In genomic region chr2:31259367-31259920, GRCm38 (mm10) we compare ENCODE assay signal across 8 mouse cellular contexts. TPM values are rescaled to one million over a fixed set of nuclear protein-coding genes. Genes with fewer than 3 reads are reported as not detected.
A peak's percentile ranks its signal among the peaks of the same experiment; 100 is the strongest.
DNase-seq lines count a peak whose midpoint lies in the region; ATAC-seq and TF ChIP-seq lines count a peak whose summit lies in the region.

No protein-coding gene starts in this region.

- no peak for TF ChIP-seq CTCF in bone marrow macrophage, adult 2 months (IDR thresholded peaks at IDR 0.05; ENCODE audit: low read depth, low read length)

- H3K4me2 ChIP-seq in kidney, embryonic 14.5 days (replicated peaks; ENCODE audit: low read depth, low read length) = peak overlapping the region; percentile 54
- peak overlapping the region; percentile 51 for H3K4me2 ChIP-seq in hindbrain, embryonic 11.5 days (replicated peaks; ENCODE audit: low read depth, low read length)
- peak overlapping the region; percentile 67 for H3K4me2 ChIP-seq in midbrain, embryonic 11.5 days

- H3K36me3 ChIP-seq in kidney, embryonic 14.5 days (ENCODE audit: control insufficient read depth, insufficient read depth, low read length) = no peaks in the 10 kb centered on the region
- no peaks in the 10 kb centered on the region for H3K36me3 ChIP-seq in hindbrain, embryonic 11.5 days (ENCODE audit: control insufficient read depth, insufficient read depth, low read length)
- H3K36me3 ChIP-seq in midbrain, embryonic 11.5 days (ENCODE audit: control insufficient read depth, insufficient read depth, low read length) = no peaks in the 10 kb centered on the region

- peak overlapping the region; percentile 13; the same call in 1 of the 2 replicates for H3K27ac ChIP-seq in kidney, embryonic 14.5 days (ENCODE audit: low read depth, low read length)
- H3K27ac ChIP-seq in bone marrow macrophage, adult 2 months (ENCODE audit: insufficient read depth, low read depth, low read length) = no peak overlapping the region
- H3K27ac ChIP-seq in hindbrain, embryonic 11.5 days (ENCODE audit: low read depth, low read length) = no peak overlapping the region
- H3K27ac ChIP-seq in midbrain, embryonic 11.5 days (ENCODE audit: low read depth, low read length) = no peak overlapping the region

- H3K4me1 ChIP-seq in kidney, embryonic 14.5 days (ENCODE audit: control insufficient read depth, insufficient read depth, low read length) = peaks cover 54% of the 10 kb centered on the region
- peaks cover 14% of the 10 kb centered on the region for H3K4me1 ChIP-seq in bone marrow macrophage, adult 2 months (ENCODE audit: control insufficient read depth, insufficient read depth, low read length)
- H3K4me1 ChIP-seq in hindbrain, embryonic 11.5 days (replicated peaks; ENCODE audit: control insufficient read depth, insufficient read depth, low read length) = peaks cover 28% of the 10 kb centered on the region
- H3K4me1 ChIP-seq in midbrain, embryonic 11.5 days (ENCODE audit: control insufficient read depth, insufficient read depth, low read length) = peaks cover 33% of the 10 kb centered on the region

- 30% methylated on average over 9 of the region's 9 CpGs for WGBS in kidney, embryonic 14.5 days
- 16% methylated on average over 9 of the region's 9 CpGs for WGBS in hindbrain, embryonic 11.5 days
- WGBS in midbrain, embryonic 11.5 days = 21% methylated on average over 9 of the region's 9 CpGs

- intact Hi-C loops in gastrocnemius, postnatal 14 days (cut with DNase I; ENCODE audit: low total_unique reads) = no loop called here

- H3K9me3 ChIP-seq in kidney, embryonic 14.5 days (ENCODE audit: control insufficient read depth, low read length) = no peaks in the 10 kb centered on the region
- H3K9me3 ChIP-seq in hindbrain, embryonic 11.5 days (ENCODE audit: control insufficient read depth, low read length) = no peaks in the 10 kb centered on the region
- H3K9me3 ChIP-seq in midbrain, embryonic 11.5 days (ENCODE audit: control insufficient read depth, low read length) = no peaks in the 10 kb centered on the region

- peak; percentile 60 for ATAC-seq in kidney, embryonic 14.5 days (ENCODE audit: low FRiP score, low TSS enrichment)
- peak; percentile 30; the same call in 1 of the 2 replicates for ATAC-seq in hindbrain, embryonic 11.5 days (ENCODE audit: low FRiP score)
- ATAC-seq in midbrain, embryonic 11.5 days (ENCODE audit: low FRiP score) = peak; percentile 30; the same call in 1 of the 2 replicates
- ATAC-seq in CD4-positive, CD25-positive, alpha-beta regulatory T cell, adult 4 months = no peak

- H3K9ac ChIP-seq in kidney, embryonic 14.5 days (ENCODE audit: low read depth, low read length) = peak overlapping the region; percentile 37; the same call in 1 of the 2 replicates
- peak overlapping the region; percentile 34; the same call in 1 of the 2 replicates for H3K9ac ChIP-seq in hindbrain, embryonic 11.5 days (ENCODE audit: low read depth, low read length)
- peak overlapping the region; percentile 53; the same call in 1 of the 2 replicates for H3K9ac ChIP-seq in midbrain, embryonic 11.5 days (ENCODE audit: low read length)

- no peak for TF ChIP-seq POLR2A in bone marrow macrophage, adult 2 months (IDR thresholded peaks at IDR 0.05; ENCODE audit: borderline replicate concordance, low read depth, low read length)

- H3K27me3 ChIP-seq in kidney, embryonic 14.5 days (ENCODE audit: control insufficient read depth, insufficient read depth, low read length) = no peaks in the 10 kb centered on the region
- H3K27me3 ChIP-seq in hindbrain, embryonic 11.5 days (ENCODE audit: control insufficient read depth, insufficient read depth, low read length) = no peaks in the 10 kb centered on the region
- no peaks in the 10 kb centered on the region for H3K27me3 ChIP-seq in midbrain, embryonic 11.5 days (ENCODE audit: control insufficient read depth, insufficient read depth, low read length)

- DNase-seq in kidney, adult 11 months = no peak
- DNase-seq in hindbrain, embryonic 11.5 days (ENCODE audit: low spot score) = no peak
- DNase-seq in midbrain, embryonic 11.5 days (ENCODE audit: low spot score, missing footprints) = no peak
- DNase-seq in gastrocnemius, postnatal 14 days = no peak
- DNase-seq in adipocyte (ENCODE audit: low spot score) = no peak

- H3K4me3 ChIP-seq in kidney, embryonic 14.5 days (ENCODE audit: low read length) = peak overlapping the region; percentile 43
- H3K4me3 ChIP-seq in bone marrow macrophage, adult 2 months (ENCODE audit: insufficient read depth, low read length) = peak overlapping the region; percentile 66
- peak overlapping the region; percentile 33 for H3K4me3 ChIP-seq in hindbrain, embryonic 11.5 days (ENCODE audit: low read depth, low read length)
- H3K4me3 ChIP-seq in midbrain, embryonic 11.5 days (ENCODE audit: low read depth, low read length) = peak overlapping the region; percentile 38

RNA-seq across cellular contexts. Expression of gene Ncs1, which starts 13.8 kb away (rescaled TPM):
- 34.5 and 57.0 TPM in 2 replicates for polyA plus RNA-seq in kidney, embryonic 14.5 days (2014; fragmentation: Nextera tagmentation; extraction: Ambion mirVana)
- polyA plus RNA-seq in bone marrow macrophage, adult 2 months (2012; ENCODE audit: insufficient read depth, insufficient read length, missing spikeins) = 1.3 and 2.5 TPM in 2 replicates
- polyA plus RNA-seq in hindbrain, embryonic 11.5 days (2014; fragmentation: Nextera tagmentation; extraction: Ambion mirVana) = 70.5 and 76.5 TPM in 2 replicates
- 64.3 and 67.4 TPM in 2 replicates for polyA plus RNA-seq in midbrain, embryonic 11.5 days (2014; fragmentation: Nextera tagmentation; extraction: Ambion mirVana)
- 1 to 10 TPM in 1 of 2 experiments, under 1 TPM in 1; 0.63 to 1.4 TPM for polyA plus RNA-seq in CD4-positive, CD25-positive, alpha-beta regulatory T cell, adult 4 months (2017; shearing (Covaris generic))
- total RNA-seq in gastrocnemius, postnatal 14 days (2021) = 10 to 100 TPM in 1 of 2 experiments, 1 to 10 TPM in 1; 6.1 to 12.0 TPM

RNA-seq across cellular contexts. Expression of gene Hmcn2, which starts 54.8 kb away (rescaled TPM):
- polyA plus RNA-seq in kidney, embryonic 14.5 days (2014; fragmentation: Nextera tagmentation; extraction: Ambion mirVana) = 0.10 TPM in 1 of 2 replicates, not detected in the other
- not detected in 2 replicates for polyA plus RNA-seq in bone marrow macrophage, adult 2 months (2012; ENCODE audit: insufficient read depth, insufficient read length, missing spikeins)
- polyA plus RNA-seq in hindbrain, embryonic 11.5 days (2014; fragmentation: Nextera tagmentation; extraction: Ambion mirVana) = 0.08 TPM in 1 of 2 replicates, not detected in the other
- 0.10 TPM in 1 of 2 replicates, not detected in the other for polyA plus RNA-seq in midbrain, embryonic 11.5 days (2014; fragmentation: Nextera tagmentation; extraction: Ambion mirVana)
- polyA plus RNA-seq in CD4-positive, CD25-positive, alpha-beta regulatory T cell, adult 4 months (2017; shearing (Covaris generic)) = under 1 TPM; 0.36 to 0.48 TPM
- 10 to 100 TPM; 44.0 to 45.2 TPM for total RNA-seq in gastrocnemius, postnatal 14 days (2021)

Comparison
In these comparisons a context has a peak if more than half of its experiments do, and no peak if none do; other contexts are left out.
1. RNA of gene Ncs1, which starts 13.8 kb away (polyA plus RNA-seq): 70.5 to 76.5 TPM in hindbrain, embryonic 11.5 days, 64.3 to 67.4 TPM in midbrain, embryonic 11.5 days and 34.5 to 57.0 TPM in kidney, embryonic 14.5 days; 1.3 to 2.5 TPM in bone marrow macrophage, adult 2 months and 0.63 to 1.4 TPM in CD4-positive, CD25-positive, alpha-beta regulatory T cell, adult 4 months; every median in the first group is over 10 times any median in the second.
2. Peak in every context shown above with its lines, with median percentiles within 50 percentile points of each other: H3K4me2 ChIP-seq, H3K4me3 ChIP-seq and H3K9ac ChIP-seq.